Mouse (Mus musculus): ENCODE results near the gene Adgrl1.

DNA sequence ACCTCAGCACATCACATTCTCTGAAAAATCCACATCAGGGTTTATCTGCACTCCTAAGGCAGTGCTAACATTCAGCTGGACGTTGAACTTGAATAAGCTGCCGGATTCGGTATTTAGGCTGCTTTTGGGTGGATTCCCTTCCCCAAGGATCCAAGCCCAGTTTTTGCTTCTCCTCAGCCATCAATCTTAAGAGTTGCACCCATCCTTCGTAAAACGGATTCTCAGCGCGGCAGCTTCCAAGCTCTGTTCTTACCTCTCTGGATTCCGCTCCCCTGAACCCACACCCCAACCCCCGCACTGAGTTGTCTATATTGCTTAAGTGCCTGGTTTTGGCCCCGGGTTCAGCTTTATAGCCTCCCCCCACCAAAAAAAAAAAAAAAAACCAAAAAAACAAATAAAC is 1.4 kb upstream of the Adgrl1 start:
- TF ChIP-seq CTCF (IDR thresholded peaks at IDR 0.05; ENCODE audit: insufficient read depth, low read length) (no peak), POLR2A (IDR thresholded peaks at IDR 0.05; ENCODE audit: borderline replicate concordance, extremely low read depth, low read depth, low read length) (no peak)
